Mouse (Mus musculus) small intestine, adult 2 months (tissue): Measurements from ENCODE around the gene Gm28048. TPM values are rescaled to one million over a fixed set of nuclear protein-coding genes. Genes with fewer than 3 reads are reported as not detected.

ENCODE experiments used
- H3K27ac ChIP-seq: fragments of 200-500 bp; 2 replicates; pipeline ENCODE4 v1.5.1; 2012; ENCODE audit warnings: low read depth, low read length, control low read depth, inconsistent platforms; ENCODE audit not compliant: insufficient read depth
- H3K27me3 ChIP-seq: fragments of 200-500 bp; 2 replicates; pipeline ENCODE4 v1.6.1; 2012; ENCODE audit warnings: mild to moderate bottlenecking, moderate library complexity, low read length, inconsistent platforms; ENCODE audit not compliant: control insufficient read depth, insufficient read depth
- H3K36me3 ChIP-seq: fragments of 200-500 bp; 2 replicates; pipeline ENCODE4 v1.6.1; 2012; ENCODE audit warnings: mild to moderate bottlenecking, low read length, control low read depth, inconsistent platforms; ENCODE audit not compliant: control insufficient read depth, insufficient read depth
- H3K4me1 ChIP-seq: fragments of 200-500 bp; 2 replicates; pipeline ENCODE4 v1.6.1; 2012; ENCODE audit warnings: low read length, inconsistent platforms, mixed read lengths; ENCODE audit not compliant: control insufficient read depth, insufficient read depth, insufficient read length
- H3K4me3 ChIP-seq: fragments of 200-500 bp; 2 replicates; pipeline ENCODE4 v1.5.1; 2012; ENCODE audit warnings: low read depth, mild to moderate bottlenecking, control low read depth, inconsistent platforms, low read length, moderate library complexity
- CTCF ChIP-seq: fragments of 200-500 bp; IDR thresholded peaks from 2 replicates; pipeline ENCODE4 v1.5.1; 2012; ENCODE audit warnings: low read depth, mild to moderate bottlenecking, control low read depth, inconsistent platforms, low read length, moderate library complexity, mixed read lengths; ENCODE audit not compliant: insufficient replicate concordance, insufficient read length; ENCODE audit errors: extremely low read depth
- POLR2A ChIP-seq: fragments of 200-500 bp; IDR thresholded peaks from 2 replicates; pipeline ENCODE4 v1.6.1; 2012; ENCODE audit warnings: low read depth, mild to moderate bottlenecking, control low read depth, inconsistent platforms, low read length, moderate library complexity
- WGBS: fragments of 180-500 bp; shearing (Covaris S2); methylation state at CpG from one replicate; pipeline ENCODE4 v1.1.7; 2018; 5-methylcytosine and 5-hydroxymethylcytosine counted together
- polyA plus RNA-seq: library from polyadenylated mRNA; depleted of rRNA; stranded (reverse); fragments of >200 nt; gene quantifications from 2 replicates; pipeline ENCODE4 v1.2.3, GENCODE M21; 2012

Gene Gm28048
- polyA plus RNA-seq, 1 experiment = not detected

DNA sequence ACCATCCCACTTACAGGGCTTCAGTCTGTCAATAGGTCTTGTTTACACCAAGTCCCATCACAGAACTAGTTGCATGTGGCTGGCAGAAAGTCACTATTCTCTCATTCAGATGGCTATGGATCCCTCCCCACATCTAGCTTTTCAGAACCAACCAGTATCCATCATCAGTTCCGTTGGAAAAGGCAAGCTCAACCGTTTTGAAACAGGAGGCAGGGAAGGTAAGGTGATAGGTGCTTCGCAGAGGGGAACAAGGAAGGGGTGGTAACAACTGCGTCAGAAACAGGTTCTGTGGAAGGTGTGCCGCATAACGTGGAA lies 25.2 kb upstream of the Gm28048 start:
- H3K36me3 ChIP-seq = peaks cover 18% of the 10 kb centered on the region
- WGBS = 4% methylated on average over 6 of the region's 6 CpGs
- H3K4me3 ChIP-seq = peak overlapping the region; percentile 49
- TF ChIP-seq POLR2A = no peak
- no peak for TF ChIP-seq CTCF
- no peak overlapping the region for H3K27ac ChIP-seq
- peaks cover 4% of the 10 kb centered on the region; the same call in 1 of the 2 replicates for H3K4me1 ChIP-seq
- no peaks in the 10 kb centered on the region for H3K27me3 ChIP-seq

DNA sequence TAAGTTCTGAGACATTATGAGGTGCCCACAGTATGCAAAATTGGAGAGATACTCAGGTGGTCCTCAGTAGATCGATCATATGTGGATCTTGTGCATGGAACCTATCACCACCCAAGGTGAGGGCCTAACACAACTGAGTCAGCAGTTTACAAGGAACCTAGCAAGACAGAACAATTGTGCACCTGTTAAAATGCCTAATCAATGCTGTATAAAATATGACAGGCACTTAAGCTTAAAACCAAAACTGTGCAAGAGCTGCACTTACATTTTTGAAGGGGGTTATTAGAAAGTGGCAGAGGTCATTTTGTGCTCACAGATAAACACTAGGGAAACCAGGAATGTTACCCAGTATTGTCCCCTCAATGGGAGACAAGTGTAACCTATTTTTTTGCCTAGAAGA lies 23.4 kb upstream of the Gm28048 start:
- H3K4me1 ChIP-seq = peaks cover 4% of the 10 kb centered on the region; the same call in 1 of the 2 replicates
- H3K4me3 ChIP-seq = no peak overlapping the region
- H3K27me3 ChIP-seq = no peaks in the 10 kb centered on the region
- TF ChIP-seq POLR2A (no peak), CTCF (no peak)
- no peak overlapping the region for H3K27ac ChIP-seq
- 92% methylated on average over 1 of the region's 1 CpGs for WGBS
- H3K36me3 ChIP-seq = peaks cover 32% of the 10 kb centered on the region

GRCm38 (mm10) chr11:22998308-22998707 lies 16.4 kb upstream of the Gm28048 start:
- H3K4me3 ChIP-seq = no peak overlapping the region
- H3K27me3 ChIP-seq = no peaks in the 10 kb centered on the region
- WGBS = 56% methylated on average over 1 of the region's 1 CpGs
- TF ChIP-seq CTCF = no peak
- no peak for TF ChIP-seq POLR2A
- H3K4me1 ChIP-seq = no peaks in the 10 kb centered on the region
- H3K27ac ChIP-seq = no peak overlapping the region
- H3K36me3 ChIP-seq = peaks cover 72% of the 10 kb centered on the region

- Histone ChIP-seq H3K4me1 (no peaks in the 10 kb centered on the region; the same call in 1 of the 2 replicates), H3K36me3 (peaks cover 51% of the 10 kb centered on the region), H3K4me3 (no peak overlapping the region), H3K27ac (no peak overlapping the region), H3K27me3 (no peaks in the 10 kb centered on the region)
- 92% methylated on average over 4 of the region's 4 CpGs for WGBS
- TF ChIP-seq CTCF (no peak), POLR2A (no peak)
These were observed 13.6 kb upstream of the Gm28048 start for GRCm38 (mm10) chr11:22995461-22995860.

- Histone ChIP-seq H3K27ac (no peak overlapping the region), H3K36me3 (peaks cover 40% of the 10 kb centered on the region), H3K4me3 (no peak overlapping the region), H3K4me1 (no peaks in the 10 kb centered on the region; the same call in 1 of the 2 replicates), H3K27me3 (no peaks in the 10 kb centered on the region)
- WGBS = 74% methylated on average over 2 of the region's 2 CpGs
- TF ChIP-seq POLR2A (no peak), CTCF (no peak)
These were observed 12.4 kb upstream of the Gm28048 start for GRCm38 (mm10) chr11:22994271-22994670.

- Histone ChIP-seq H3K4me3 (peak overlapping the region; percentile 87), H3K27ac (no peak overlapping the region), H3K4me1 (no peaks in the 10 kb centered on the region; the same call in 1 of the 2 replicates), H3K36me3 (peaks cover 19% of the 10 kb centered on the region), H3K27me3 (no peaks in the 10 kb centered on the region)
- WGBS = 3% methylated on average over 14 of the region's 14 CpGs
- TF ChIP-seq CTCF (no peak), POLR2A (no peak)
These were observed 9.4 kb upstream of the Gm28048 start for GRCm38 (mm10) chr11:22991218-22991835.

GRCm38 (mm10) chr11:22990393-22991126 lies 8.7 kb upstream of the Gm28048 start, which contains the start of gene Cct4:
Gene Cct4, plus strand, starts transcription at chr11:22990519.
- peak within 1 kb of the TSS; percentile 87 for H3K4me3 ChIP-seq
- WGBS = under 1% methylated on average over 66 of the region's 66 CpGs
- H3K4me1 ChIP-seq = no peaks in the 10 kb centered on the region; the same call in 1 of the 2 replicates
- H3K36me3 ChIP-seq = peaks cover 14% of the 10 kb centered on the region
- no peaks in the 10 kb centered on the region for H3K27me3 ChIP-seq
- no peak for TF ChIP-seq CTCF
- peak; percentile 68 for TF ChIP-seq POLR2A
- peak within 1 kb of the TSS; percentile 59 for H3K27ac ChIP-seq
